Comparison of ENCODE assay signal across 18 mouse cellular contexts in the genomic region with DNA sequence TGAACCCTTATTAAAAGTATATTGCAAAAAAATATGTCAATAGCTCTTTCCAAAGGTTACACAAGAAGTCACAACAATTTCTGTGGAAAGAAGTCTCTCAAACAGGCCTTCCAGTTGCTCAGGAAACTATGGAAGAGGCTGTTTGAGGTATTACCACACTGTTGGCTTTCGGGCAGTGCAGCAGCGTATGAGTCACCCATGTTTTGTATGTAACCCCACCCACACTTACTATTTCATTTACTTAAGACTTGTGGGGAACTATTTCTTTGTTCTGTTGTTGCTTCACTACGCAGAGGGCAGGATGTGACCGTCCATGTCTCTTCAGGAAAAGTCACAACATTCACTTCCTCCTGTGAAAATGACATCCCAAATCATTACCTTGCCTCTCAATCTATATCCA. TPM values are rescaled to one million over a fixed set of nuclear protein-coding genes. Genes with fewer than 3 reads are reported as not detected.
DNase-seq lines count a peak whose midpoint lies in the region; ATAC-seq and TF ChIP-seq lines count a peak whose summit lies in the region.
"Had no signal": no experiment of that assay in that cellular context is flagged by ENCODE, and none has a peak within 500 bp of the region (broad histone marks: within the 10 kb centered on the region; RNA-seq: fewer than 3 reads in every experiment).

No protein-coding gene starts in this region.

- H3K36me3 ChIP-seq in lung, embryonic 16.5 days (ENCODE audit: control insufficient read depth, insufficient read depth, low read length) = no peaks in the 10 kb centered on the region
- H3K36me3 ChIP-seq in stomach, postnatal 0 days (ENCODE audit: control insufficient read depth, insufficient read depth, low read length) = no peaks in the 10 kb centered on the region
- H3K36me3 ChIP-seq: forebrain, embryonic 15.5 days; hindbrain, embryonic 10.5 days; limb, embryonic 13.5 days; midbrain, embryonic 10.5 days had no signal

- TF ChIP-seq CTCF in lung, adult 2 months (IDR thresholded peaks at IDR 0.05; ENCODE audit: insufficient read depth, low read length) = no peak
- TF ChIP-seq CTCF in stomach, postnatal 0 days (IDR thresholded peaks at IDR 0.05; ENCODE audit: low read depth) = no peak

- H3K9ac ChIP-seq in lung, embryonic 16.5 days (ENCODE audit: low read length) = no peak overlapping the region
- no peak overlapping the region for H3K9ac ChIP-seq in stomach, postnatal 0 days (ENCODE audit: low read length)
- H3K9ac ChIP-seq: forebrain, embryonic 15.5 days; limb, embryonic 13.5 days; lung, embryonic 14.5 days had no signal

- TF ChIP-seq POLR2A in lung, adult 2 months (IDR thresholded peaks at IDR 0.05; ENCODE audit: borderline replicate concordance, extremely low read depth, low read depth, low read length) = no peak

- DNase-seq in lung, adult 2 months = no peak
- peak; percentile 46 for DNase-seq in fibroblast of lung, adult 2 months (ENCODE audit: low read depth)
- peak; percentile 28 for DNase-seq in stomach, postnatal 0 days (ENCODE audit: low spot score)
- DNase-seq in neural tube, embryonic 10.5 days (ENCODE audit: extremely low spot score, low spot score) = no peak
- DNase-seq in thymus, postnatal 4 days = no peak
- no peak for DNase-seq in adrenal gland, adult 18-20 months (ENCODE audit: low spot score in 2 of 2)
- DNase-seq: adrenal gland, adult 2 months; cerebellum, postnatal 14 days; kidney, adult 18-20 months; kidney, postnatal 25 days; lung, embryonic 14.5 days; thymus, postnatal 36 days had no signal

- no peaks in the 10 kb centered on the region for H3K9me3 ChIP-seq in lung, embryonic 16.5 days (ENCODE audit: control insufficient read depth, low read length)
- H3K9me3 ChIP-seq in stomach, postnatal 0 days (ENCODE audit: control insufficient read depth, low read length) = no peaks in the 10 kb centered on the region
- H3K9me3 ChIP-seq: forebrain, embryonic 15.5 days; hindbrain, embryonic 10.5 days; limb, embryonic 13.5 days; midbrain, embryonic 10.5 days had no signal

- no peak overlapping the region for H3K27ac ChIP-seq in lung, embryonic 16.5 days (ENCODE audit: low read length)
- no peak overlapping the region for H3K27ac ChIP-seq in stomach, postnatal 0 days (replicated peaks)
- H3K27ac ChIP-seq: forebrain, embryonic 15.5 days; hindbrain, embryonic 10.5 days; limb, embryonic 13.5 days; midbrain, embryonic 10.5 days had no signal

- WGBS in lung, embryonic 16.5 days = 55% methylated on average over 4 of the region's 4 CpGs
- 23% methylated on average over 4 of the region's 4 CpGs for WGBS in lung, adult 2 months
- WGBS in stomach, postnatal 0 days = 51% methylated on average over 4 of the region's 4 CpGs

- TF ChIP-seq EP300 in stomach, postnatal 0 days (optimal IDR thresholded peaks at IDR 0.05) = no peak

- no peaks in the 10 kb centered on the region for H3K27me3 ChIP-seq in lung, embryonic 16.5 days (ENCODE audit: control insufficient read depth, insufficient read depth, low read depth, low read length)
- H3K27me3 ChIP-seq in stomach, postnatal 0 days (ENCODE audit: control insufficient read depth, insufficient read depth, low read length) = no peaks in the 10 kb centered on the region
- H3K27me3 ChIP-seq: forebrain, embryonic 15.5 days; limb, embryonic 13.5 days had no signal

- no peak overlapping the region for H3K4me2 ChIP-seq in lung, embryonic 16.5 days (ENCODE audit: low read depth, low read length)
- H3K4me2 ChIP-seq in stomach, postnatal 0 days (replicated peaks; ENCODE audit: low read depth) = no peak overlapping the region
- H3K4me2 ChIP-seq: forebrain, embryonic 15.5 days; limb, embryonic 13.5 days; lung, embryonic 14.5 days had no signal

- H3K4me3 ChIP-seq in lung, embryonic 16.5 days (ENCODE audit: low read length) = no peak overlapping the region
- H3K4me3 ChIP-seq in lung, adult 2 months (replicated peaks; ENCODE audit: extremely low read depth, low read depth, low read length) = no peak overlapping the region
- H3K4me3 ChIP-seq in stomach, postnatal 0 days (ENCODE audit: low read depth, low read length) = no peak overlapping the region
- H3K4me3 ChIP-seq: forebrain, embryonic 15.5 days; hindbrain, embryonic 10.5 days; limb, embryonic 13.5 days; midbrain, embryonic 10.5 days had no signal

- ATAC-seq in lung, embryonic 16.5 days (ENCODE audit: low read depth) = 0 out of 2 replicates have a peak, but pooled peaks have one; percentile 17
- ATAC-seq in megakaryocyte, adult 5-6 weeks (ENCODE audit: poor library complexity, severe bottlenecking) = peak; percentile 90
- ATAC-seq in stomach, postnatal 0 days (ENCODE audit: low FRiP score, low TSS enrichment) = peak; percentile 89
- ATAC-seq: forebrain, embryonic 15.5 days had no signal

- H3K4me1 ChIP-seq in lung, embryonic 16.5 days (replicated peaks; ENCODE audit: control insufficient read depth, insufficient read depth, low read length) = no peaks in the 10 kb centered on the region
- peaks cover 6% of the 10 kb centered on the region for H3K4me1 ChIP-seq in lung, adult 2 months (ENCODE audit: control insufficient read depth, insufficient read depth, low read length)
- H3K4me1 ChIP-seq in stomach, postnatal 0 days (replicated peaks; ENCODE audit: control insufficient read depth, insufficient read depth) = no peaks in the 10 kb centered on the region
- H3K4me1 ChIP-seq: forebrain, embryonic 15.5 days; hindbrain, embryonic 10.5 days; limb, embryonic 13.5 days; midbrain, embryonic 10.5 days had no signal

RNA-seq across cellular contexts. Expression of a gene that starts 41.0 kb away (rescaled TPM):
- 14.4 and 14.8 TPM in 2 replicates for polyA plus RNA-seq in lung, embryonic 16.5 days (2015; fragmentation: Nextera tagmentation; extraction: Ambion mirVana)
- polyA plus RNA-seq in lung, adult 2 months (2012; rRNA removed) = 27.8 and 34.5 TPM in 2 replicates
- total RNA-seq in megakaryocyte, adult 5-6 weeks (2015) = 4.8 TPM in 2 replicates
- 4.0 and 5.0 TPM in 2 replicates for total RNA-seq in megakaryocyte, adult 5-6 weeks (2017)
- polyA plus RNA-seq in stomach, postnatal 0 days (2015; fragmentation: Nextera tagmentation; extraction: Ambion mirVana) = 7.5 and 8.1 TPM in 2 replicates
- total RNA-seq in adrenal gland, adult 18-20 months (2021) = 10 to 100 TPM; 26.2 to 36.4 TPM

RNA-seq across cellular contexts. Expression of a gene that starts 41.1 kb away (rescaled TPM):
- 27.5 and 29.0 TPM in 2 replicates for polyA plus RNA-seq in lung, embryonic 16.5 days (2015; fragmentation: Nextera tagmentation; extraction: Ambion mirVana)
- 48.9 and 52.7 TPM in 2 replicates for polyA plus RNA-seq in lung, adult 2 months (2012; rRNA removed)
- 29.9 and 31.6 TPM in 2 replicates for total RNA-seq in megakaryocyte, adult 5-6 weeks (2015)
- total RNA-seq in megakaryocyte, adult 5-6 weeks (2017) = 18.7 and 26.5 TPM in 2 replicates
- polyA plus RNA-seq in stomach, postnatal 0 days (2015; fragmentation: Nextera tagmentation; extraction: Ambion mirVana) = 21.0 and 21.2 TPM in 2 replicates
- 100 to 1,000 TPM in 1 of 2 experiments, 10 to 100 TPM in 1; 98.0 to 110 TPM for total RNA-seq in adrenal gland, adult 18-20 months (2021)

Comparison
In these comparisons a context has a peak if more than half of its experiments do, and no peak if none do; other contexts are left out.
1. ATAC-seq: peak in every context shown above with its lines; median percentile 90 in megakaryocyte, adult 5-6 weeks; 89 in stomach, postnatal 0 days; 17 in lung, embryonic 16.5 days.
2. DNase-seq: peak in fibroblast of lung, adult 2 months (single experiment) and stomach, postnatal 0 days (single experiment); none in lung, adult 2 months (single experiment), neural tube, embryonic 10.5 days (single experiment), thymus, postnatal 4 days (single experiment) and adrenal gland, adult 18-20 months (0 of 2).